23 mouse cellular contexts compared by ENCODE assay signal in genomic region chr7:111078271-111078670, GRCm38 (mm10). TPM values are rescaled to one million over a fixed set of nuclear protein-coding genes. Genes with fewer than 3 reads are reported as not detected.
DNase-seq lines count a peak whose midpoint lies in the region; ATAC-seq and TF ChIP-seq lines count a peak whose summit lies in the region.
"Had no signal": no experiment of that assay in that cellular context is flagged by ENCODE, and none has a peak within 500 bp of the region (broad histone marks: within the 10 kb centered on the region; RNA-seq: fewer than 3 reads in every experiment).

No protein-coding gene starts in this region.

- no peak overlapping the region for H3K27ac ChIP-seq in heart, embryonic 11.5 days (ENCODE audit: low read depth, low read length)
- no peak overlapping the region for H3K27ac ChIP-seq in midbrain, embryonic 11.5 days (ENCODE audit: low read depth, low read length)
- H3K27ac ChIP-seq in midbrain, embryonic 10.5 days (replicated peaks), result no peak overlapping the region
- no peak overlapping the region for H3K27ac ChIP-seq in MEL (ENCODE audit: control insufficient read depth, low read depth, low read length)

- TF ChIP-seq POLR2A in MEL (IDR thresholded peaks at IDR 0.05; ENCODE audit: control insufficient read depth in 1 of 2, insufficient read depth in 1 of 2, low read depth in 1 of 2, low read length in 2 of 2, poor library complexity in 1 of 2), result no peak

- H3K9me3 ChIP-seq in heart, embryonic 11.5 days (replicated peaks; ENCODE audit: control insufficient read depth, low read length), result no peaks in the 10 kb centered on the region
- no peaks in the 10 kb centered on the region for H3K9me3 ChIP-seq in midbrain, embryonic 11.5 days (ENCODE audit: control insufficient read depth, low read length)
- no peaks in the 10 kb centered on the region for H3K9me3 ChIP-seq in midbrain, embryonic 10.5 days (replicated peaks)
- no peaks in the 10 kb centered on the region for H3K9me3 ChIP-seq in MEL (replicated peaks; ENCODE audit: insufficient read depth, low read length)
- H3K9me3 ChIP-seq: G1E had no signal

- TF ChIP-seq RAD21 in MEL (IDR thresholded peaks at IDR 0.05; ENCODE audit: low read depth, low read length), result no peak

- H3K4me2 ChIP-seq in heart, embryonic 11.5 days, result no peak overlapping the region
- H3K4me2 ChIP-seq in midbrain, embryonic 11.5 days, result no peak overlapping the region

- TF ChIP-seq CTCF in MEL (IDR thresholded peaks at IDR 0.05 in 2 of 3, conservative IDR thresholded peaks at IDR 0.05 in 1 of 3; ENCODE audit: control insufficient read depth in 1 of 3, insufficient read depth in 1 of 3, low read depth in 2 of 3, low read length in 3 of 3, poor library complexity in 1 of 3, severe bottlenecking in 1 of 3), result no peak

- H3K4me1 ChIP-seq in heart, embryonic 11.5 days (ENCODE audit: control insufficient read depth, insufficient read depth, low read length), result peaks cover 15% of the 10 kb centered on the region
- peaks cover 23% of the 10 kb centered on the region for H3K4me1 ChIP-seq in midbrain, embryonic 11.5 days (ENCODE audit: control insufficient read depth, insufficient read depth, low read length)
- H3K4me1 ChIP-seq in midbrain, embryonic 10.5 days, result peaks cover 20% of the 10 kb centered on the region
- peaks cover 9 to 20% of the 10 kb centered on the region in 2 experiments; a peak in 3 of 4 replicates for H3K4me1 ChIP-seq in MEL (ENCODE audit: control insufficient read depth in 1 of 2, insufficient read depth in 2 of 2, low read length in 2 of 2)

- peak; percentile 52 for DNase-seq in heart, adult 11 months
- DNase-seq in midbrain, embryonic 11.5 days (ENCODE audit: low spot score, missing footprints), result peak; percentile 76
- no peak for DNase-seq in midbrain, embryonic 10.5 days (ENCODE audit: low spot score)
- no peak for DNase-seq in MEL (ENCODE audit: low read depth, low spot score)
- DNase-seq in naive thymus-derived CD4-positive, alpha-beta T cell, adult 2 months (ENCODE audit: low read depth), result peak; percentile 16
- DNase-seq in left cerebral cortex, adult 8-10 months (ENCODE audit: low spot score in 2 of 2), result no peak
- DNase-seq in layer of hippocampus, adult 8-10 months (ENCODE audit: low spot score in 2 of 2), result no peak
- DNase-seq: adrenal gland, adult 2 months; adrenal gland, adult 8-10 months; adrenal gland, postnatal 10 days; adrenal gland, postnatal 14 days; adrenal gland, postnatal 25 days; adrenal gland, postnatal 36 days; B cell, adult 2 months; cerebellum, adult 11 months; cerebellum, adult 11-12 months; cerebellum, adult 18-20 months had no signal

- H3K9ac ChIP-seq in heart, embryonic 11.5 days (ENCODE audit: low read depth, low read length), result no peak overlapping the region
- no peak overlapping the region for H3K9ac ChIP-seq in midbrain, embryonic 11.5 days (ENCODE audit: low read length)
- no peak overlapping the region for H3K9ac ChIP-seq in MEL (ENCODE audit: control insufficient read depth, low read depth, low read length, poor library complexity, severe bottlenecking)

- peaks cover 64% of the 10 kb centered on the region for H3K36me3 ChIP-seq in heart, embryonic 11.5 days (ENCODE audit: control insufficient read depth, insufficient read depth, low read length)
- H3K36me3 ChIP-seq in midbrain, embryonic 11.5 days (ENCODE audit: control insufficient read depth, insufficient read depth, low read length), result peaks cover 58% of the 10 kb centered on the region
- peaks cover 84% of the 10 kb centered on the region for H3K36me3 ChIP-seq in midbrain, embryonic 10.5 days
- peaks cover 70 to 76% of the 10 kb centered on the region in 2 experiments for H3K36me3 ChIP-seq in MEL (ENCODE audit: control insufficient read depth in 1 of 2, insufficient read depth in 2 of 2, low read length in 2 of 2)

- H3K27me3 ChIP-seq in heart, embryonic 11.5 days (ENCODE audit: control insufficient read depth, insufficient read depth, low read length), result no peaks in the 10 kb centered on the region
- no peaks in the 10 kb centered on the region for H3K27me3 ChIP-seq in midbrain, embryonic 11.5 days (ENCODE audit: control insufficient read depth, insufficient read depth, low read length)
- H3K27me3 ChIP-seq in midbrain, embryonic 10.5 days (ENCODE audit: low read depth, poor library complexity, severe bottlenecking), result no peaks in the 10 kb centered on the region
- H3K27me3 ChIP-seq in MEL (ENCODE audit: control insufficient read depth in 1 of 2, insufficient read depth in 2 of 2, low read length in 2 of 2), result no peaks in the 10 kb centered on the region
- H3K27me3 ChIP-seq: CH12.LX, Patski had no signal

- no peak for TF ChIP-seq EP300 in MEL (IDR thresholded peaks at IDR 0.05; ENCODE audit: low read depth in 1 of 2, low read length in 2 of 2)

- H3K4me3 ChIP-seq in heart, embryonic 11.5 days (ENCODE audit: low read depth, low read length), result no peak overlapping the region
- no peak overlapping the region for H3K4me3 ChIP-seq in midbrain, embryonic 11.5 days (ENCODE audit: low read depth, low read length)
- no peak overlapping the region for H3K4me3 ChIP-seq in midbrain, embryonic 10.5 days
- no peak overlapping the region for H3K4me3 ChIP-seq in MEL (ENCODE audit: control insufficient read depth in 1 of 2, insufficient read depth in 1 of 2, low read depth in 2 of 2, low read length in 2 of 2)

- H3K79me2 ChIP-seq in MEL (ENCODE audit: control insufficient read depth, insufficient read depth, low read length, poor library complexity), result peaks cover 49% of the 10 kb centered on the region

- 94% methylated on average over 4 of the region's 4 CpGs for WGBS in heart, embryonic 11.5 days (ENCODE audit: insufficient replicate concordance)
- 98% methylated on average over 4 of the region's 4 CpGs for WGBS in midbrain, embryonic 11.5 days
- WGBS in midbrain, embryonic 10.5 days, result 93% methylated on average over 4 of the region's 4 CpGs

- no peak for ATAC-seq in heart, embryonic 11.5 days (replicated peaks; ENCODE audit: insufficient number of reproducible peaks, low FRiP score, low TSS enrichment)
- ATAC-seq in midbrain, embryonic 11.5 days (ENCODE audit: low FRiP score), result no peak
- ATAC-seq: activated CD4-positive, CD25-positive, alpha-beta regulatory T cell, adult 4 months; CD4-positive, CD25-positive, alpha-beta regulatory T cell, adult 4 months; Patski had no signal

TF ChIP-seq in MEL, 35 proteins besides CTCF, POLR2A, EP300 and RAD21:
- TF ChIP-seq GABPA (IDR thresholded peaks at IDR 0.05; ENCODE audit: low read depth, low read length) (0 out of 2 replicates have a peak, but pooled peaks have one; percentile 28), ETS1 (IDR thresholded peaks at IDR 0.05; ENCODE audit: low read depth, low read length) (no peak), ZMIZ1 (IDR thresholded peaks at IDR 0.05; ENCODE audit: low read depth, low read length) (0 out of 2 replicates have a peak, but pooled peaks have one; percentile 21)

RNA-seq across cellular contexts. Expression of gene Eif4g2, which starts 4.6 kb away (rescaled TPM):
- 884 and 1,030 TPM in 2 replicates for polyA plus RNA-seq in heart, embryonic 11.5 days (2014; fragmentation: Nextera tagmentation; extraction: Ambion mirVana)
- polyA plus RNA-seq in midbrain, embryonic 11.5 days (2014; fragmentation: Nextera tagmentation; extraction: Ambion mirVana), result 2,057 and 2,255 TPM in 2 replicates
- polyA plus RNA-seq in midbrain, embryonic 10.5 days (2016; fragmentation: Nextera tagmentation; extraction: Ambion mirVana), result 1,390 and 1,545 TPM in 2 replicates
- total RNA-seq in MEL (2012; rRNA removed), result 332 and 344 TPM in 2 replicates
- 100 to 1,000 TPM; 935 to 958 TPM for polyA plus RNA-seq in MEL (2012; ENCODE audit: insufficient read depth in 1 of 2, insufficient read length in 2 of 2, low read depth in 1 of 2, low replicate concordance in 2 of 2, missing spikeins in 1 of 2)
- 100 to 1,000 TPM; 569 to 611 (median 588) TPM for total RNA-seq in left cerebral cortex, adult 8-10 months (2022)
- 100 to 1,000 TPM; 572 to 597 (median 584) TPM for total RNA-seq in layer of hippocampus, adult 8-10 months (2022)

RNA-seq across cellular contexts. Expression of gene Ctr9, which starts 49.5 kb away (rescaled TPM):
- 46.1 and 53.6 TPM in 2 replicates for polyA plus RNA-seq in heart, embryonic 11.5 days (2014; fragmentation: Nextera tagmentation; extraction: Ambion mirVana)
- 84.2 and 92.4 TPM in 2 replicates for polyA plus RNA-seq in midbrain, embryonic 11.5 days (2014; fragmentation: Nextera tagmentation; extraction: Ambion mirVana)
- polyA plus RNA-seq in midbrain, embryonic 10.5 days (2016; fragmentation: Nextera tagmentation; extraction: Ambion mirVana), result 81.6 and 93.9 TPM in 2 replicates
- total RNA-seq in MEL (2012; rRNA removed), result 37.5 and 37.9 TPM in 2 replicates
- 100 to 1,000 TPM in 1 of 2 experiments, 10 to 100 TPM in 1; 42.8 to 141 TPM for polyA plus RNA-seq in MEL (2012; ENCODE audit: insufficient read depth in 1 of 2, insufficient read length in 2 of 2, low read depth in 1 of 2, low replicate concordance in 2 of 2, missing spikeins in 1 of 2)
- 10 to 100 TPM; 38.2 to 40.9 (median 39.2) TPM for total RNA-seq in left cerebral cortex, adult 8-10 months (2022)
- 10 to 100 TPM; 42.6 to 54.4 (median 45.5) TPM for total RNA-seq in layer of hippocampus, adult 8-10 months (2022)

Comparison
In these comparisons a context has a peak if more than half of its experiments do, and no peak if none do; other contexts are left out.
1. DNase-seq: peak in heart, adult 11 months (single experiment), midbrain, embryonic 11.5 days (single experiment) and naive thymus-derived CD4-positive, alpha-beta T cell, adult 2 months (single experiment); none in midbrain, embryonic 10.5 days (single experiment), MEL (single experiment), left cerebral cortex, adult 8-10 months (0 of 2) and layer of hippocampus, adult 8-10 months (0 of 2).